Mouse (Mus musculus): ENCODE data around the gene Lingo4. TPM values are rescaled to one million over a fixed set of nuclear protein-coding genes. Genes with fewer than 3 reads are reported as not detected.

Gene Lingo4
- total and polyA plus RNA-seq, 3 experiments = 0.05 TPM; not detected in 2

DNA sequence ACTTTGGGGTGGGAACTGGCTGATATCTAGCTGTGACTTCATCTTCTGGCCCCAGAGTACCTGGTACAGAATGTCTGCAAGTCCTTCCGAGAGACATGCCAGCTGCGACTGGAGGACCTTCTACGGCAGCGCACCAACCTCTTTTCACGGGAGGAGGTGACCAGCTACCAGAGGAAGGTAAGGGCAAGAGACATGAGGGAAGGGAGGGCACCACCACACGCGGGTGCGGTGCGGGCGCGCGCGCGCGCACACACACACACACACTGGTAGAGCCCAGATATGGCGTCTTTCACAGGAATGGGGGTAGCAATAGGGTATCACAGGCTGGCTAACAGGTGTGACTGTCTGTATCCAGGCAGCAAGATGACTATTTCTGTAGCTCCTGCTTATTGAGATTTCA, 8.9 kb upstream of the Lingo4 start:
- ATAC-seq (ENCODE audit: extremely low read depth, insufficient number of reproducible peaks, low FRiP score, poor library complexity, severe bottlenecking) (no peak), DNase-seq (ENCODE audit: low spot score) (no peak)
- no peaks in the 10 kb centered on the region for H3K36me3 ChIP-seq (replicated peaks)
- no peaks in the 10 kb centered on the region for H3K9me3 ChIP-seq (replicated peaks)
- TF ChIP-seq POLR2AphosphoS5 (IDR thresholded peaks at IDR 0.05; ENCODE audit: insufficient replicate concordance, low read depth, low read length) (no peak), GATA1 (IDR thresholded peaks at IDR 0.05; ENCODE audit: borderline replicate concordance, low read length) (no peak), TAL1 (conservative IDR thresholded peaks at IDR 0.05; ENCODE audit: low read depth, low read length) (no peak), CTCF (IDR thresholded peaks at IDR 0.05; ENCODE audit: low read depth, low read length) (no peak), GATA2 (IDR thresholded peaks at IDR 0.05; ENCODE audit: borderline replicate concordance, low read depth, low read length) (no peak)
- peaks cover 34% of the 10 kb centered on the region for H3K27me3 ChIP-seq (ENCODE audit: insufficient read depth, low read length)
- H3K4me3 ChIP-seq (ENCODE audit: low read depth, low read length) = no peak overlapping the region
- peaks cover 3% of the 10 kb centered on the region; the same call in 1 of the 2 replicates for H3K4me1 ChIP-seq (ENCODE audit: insufficient read depth, low read depth, low read length)

DNA sequence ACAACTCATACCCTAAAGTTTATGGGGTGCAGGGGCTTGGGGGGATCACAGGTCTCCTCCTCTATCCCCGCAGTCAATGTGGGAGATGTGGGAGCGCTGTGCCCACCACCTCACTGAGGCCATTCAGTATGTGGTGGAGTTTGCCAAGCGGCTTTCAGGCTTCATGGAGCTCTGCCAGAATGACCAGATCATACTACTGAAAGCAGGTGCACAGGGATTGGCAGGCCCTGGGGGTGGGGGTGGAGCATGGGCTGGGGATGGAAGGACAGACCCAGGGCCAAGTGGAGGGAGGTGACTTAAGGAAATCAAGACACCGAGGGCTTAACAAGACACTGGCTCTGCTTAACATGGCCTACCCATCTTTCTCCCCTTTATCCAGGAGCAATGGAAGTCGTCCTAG, 7.3 kb upstream of the Lingo4 start:
- TF ChIP-seq POLR2AphosphoS5 (IDR thresholded peaks at IDR 0.05; ENCODE audit: insufficient replicate concordance, low read depth, low read length) (no peak), GATA2 (IDR thresholded peaks at IDR 0.05; ENCODE audit: borderline replicate concordance, low read depth, low read length) (no peak), CTCF (IDR thresholded peaks at IDR 0.05; ENCODE audit: low read depth, low read length) (no peak), GATA1 (IDR thresholded peaks at IDR 0.05; ENCODE audit: borderline replicate concordance, low read length) (no peak), TAL1 (conservative IDR thresholded peaks at IDR 0.05; ENCODE audit: low read depth, low read length) (no peak)

DNA sequence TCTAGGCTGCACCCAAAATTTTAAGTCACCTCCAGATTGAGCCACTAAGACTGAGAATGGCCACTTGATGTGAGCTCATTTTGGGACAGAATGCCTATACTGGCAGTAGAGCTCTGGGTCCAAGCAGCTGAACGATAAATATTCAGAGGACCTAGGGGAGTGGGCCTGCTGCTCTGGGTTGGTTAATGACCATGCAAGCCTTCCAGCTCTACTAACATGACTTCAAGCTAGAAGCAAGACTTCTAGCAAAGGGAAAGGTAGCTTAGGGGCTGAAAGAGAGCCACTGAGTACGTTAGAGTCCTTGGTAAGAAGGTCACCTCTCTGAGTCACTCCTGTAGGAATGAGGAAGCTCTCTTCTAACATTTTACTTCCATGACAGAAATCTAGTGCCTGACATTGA, 6.2 kb upstream of the Lingo4 start:
- TF ChIP-seq POLR2AphosphoS5 (IDR thresholded peaks at IDR 0.05; ENCODE audit: insufficient replicate concordance, low read depth, low read length) (no peak), GATA1 (IDR thresholded peaks at IDR 0.05; ENCODE audit: borderline replicate concordance, low read length) (no peak), CTCF (IDR thresholded peaks at IDR 0.05; ENCODE audit: low read depth, low read length) (no peak), TAL1 (conservative IDR thresholded peaks at IDR 0.05; ENCODE audit: low read depth, low read length) (no peak), GATA2 (IDR thresholded peaks at IDR 0.05; ENCODE audit: borderline replicate concordance, low read depth, low read length) (no peak)
- Histone ChIP-seq H3K4me3 (ENCODE audit: low read depth, low read length) (no peak overlapping the region), H3K36me3 (replicated peaks) (no peaks in the 10 kb centered on the region), H3K27me3 (ENCODE audit: insufficient read depth, low read length) (peaks cover 32% of the 10 kb centered on the region), H3K4me1 (ENCODE audit: insufficient read depth, low read depth, low read length) (peaks cover 3% of the 10 kb centered on the region; the same call in 1 of the 2 replicates), H3K9me3 (replicated peaks) (no peaks in the 10 kb centered on the region)
- ATAC-seq (ENCODE audit: extremely low read depth, insufficient number of reproducible peaks, low FRiP score, poor library complexity, severe bottlenecking) (no peak), DNase-seq (ENCODE audit: low spot score) (no peak)

More for the DNA sequence above, 7.3 kb upstream of the Lingo4 start:
- H3K4me1 ChIP-seq (ENCODE audit: insufficient read depth, low read depth, low read length) = peaks cover 3% of the 10 kb centered on the region; the same call in 1 of the 2 replicates
- DNase-seq (ENCODE audit: low spot score) (no peak), ATAC-seq (ENCODE audit: extremely low read depth, insufficient number of reproducible peaks, low FRiP score, poor library complexity, severe bottlenecking) (no peak)
- H3K9me3 ChIP-seq (replicated peaks) = no peaks in the 10 kb centered on the region
- H3K4me3 ChIP-seq (ENCODE audit: low read depth, low read length) = no peak overlapping the region
- H3K27me3 ChIP-seq (ENCODE audit: insufficient read depth, low read length) = peaks cover 30% of the 10 kb centered on the region
- H3K36me3 ChIP-seq (replicated peaks) = no peaks in the 10 kb centered on the region

DNA sequence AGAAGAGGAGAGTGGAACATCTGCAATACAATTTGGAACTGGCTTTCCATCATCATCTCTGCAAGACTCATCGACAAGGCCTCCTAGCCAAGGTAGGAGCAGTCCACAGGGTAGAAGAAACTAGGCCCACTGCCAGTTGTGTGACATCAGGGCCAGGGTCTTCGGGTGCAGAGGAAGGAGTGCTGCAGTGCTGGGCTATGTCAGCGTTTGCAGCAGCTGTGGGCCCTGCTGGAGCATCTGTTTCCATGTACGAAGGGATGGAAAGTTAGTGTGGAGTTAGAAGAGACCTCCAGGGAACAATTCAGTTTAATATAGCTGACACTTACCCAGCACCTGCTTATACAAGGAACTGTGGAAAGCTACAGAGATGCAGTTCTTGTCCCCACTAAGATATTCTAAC, 5.3 kb upstream of the Lingo4 start:
- DNase-seq (ENCODE audit: low spot score) (no peak), ATAC-seq (ENCODE audit: extremely low read depth, insufficient number of reproducible peaks, low FRiP score, poor library complexity, severe bottlenecking) (no peak)
- Histone ChIP-seq H3K27me3 (ENCODE audit: insufficient read depth, low read length) (peaks cover 26% of the 10 kb centered on the region), H3K9me3 (replicated peaks) (no peaks in the 10 kb centered on the region), H3K36me3 (replicated peaks) (no peaks in the 10 kb centered on the region), H3K4me1 (ENCODE audit: insufficient read depth, low read depth, low read length) (peaks cover under 1% of the 10 kb centered on the region; the same call in 1 of the 2 replicates), H3K4me3 (ENCODE audit: low read depth, low read length) (no peak overlapping the region)
- no peak for TF ChIP-seq GATA1 (IDR thresholded peaks at IDR 0.05; ENCODE audit: borderline replicate concordance, low read length)

DNA sequence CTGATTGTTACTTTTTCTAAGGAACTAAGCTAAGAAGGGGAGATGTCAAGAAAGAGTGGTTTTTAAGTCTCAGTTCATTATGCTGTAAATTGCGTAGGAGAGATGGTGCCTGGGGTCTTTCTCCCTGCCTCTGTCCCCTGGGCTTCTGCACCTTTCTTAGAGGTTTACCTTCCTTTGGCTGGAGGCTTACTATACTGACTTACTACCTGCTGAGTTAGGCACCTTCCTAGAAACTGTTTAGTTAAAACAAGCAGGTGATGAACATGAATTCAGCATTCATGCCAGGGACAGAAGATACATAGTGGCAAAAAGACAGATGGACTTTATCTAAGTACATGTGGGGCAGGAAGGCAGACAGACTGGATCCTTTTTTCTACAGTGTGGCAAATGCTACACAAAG, 2.0 kb upstream of the Lingo4 start:
- ATAC-seq (ENCODE audit: extremely low read depth, insufficient number of reproducible peaks, low FRiP score, poor library complexity, severe bottlenecking) = no peak
- no peaks in the 10 kb centered on the region for H3K9me3 ChIP-seq (replicated peaks)
- H3K36me3 ChIP-seq (replicated peaks) = no peaks in the 10 kb centered on the region
- H3K4me1 ChIP-seq (ENCODE audit: insufficient read depth, low read depth, low read length) = no peaks in the 10 kb centered on the region
- no peak for TF ChIP-seq TAL1 (conservative IDR thresholded peaks at IDR 0.05; ENCODE audit: low read depth, low read length)
- TF ChIP-seq GATA1 (IDR thresholded peaks at IDR 0.05; ENCODE audit: borderline replicate concordance, low read length) = no peak
- TF ChIP-seq CTCF (IDR thresholded peaks at IDR 0.05; ENCODE audit: low read depth, low read length) = no peak
- no peak for TF ChIP-seq POLR2AphosphoS5 (IDR thresholded peaks at IDR 0.05; ENCODE audit: insufficient replicate concordance, low read depth, low read length)
- TF ChIP-seq GATA2 (IDR thresholded peaks at IDR 0.05; ENCODE audit: borderline replicate concordance, low read depth, low read length) = no peak
- H3K4me3 ChIP-seq (ENCODE audit: low read depth, low read length) = no peak overlapping the region
- DNase-seq (ENCODE audit: low spot score) = no peak
- peaks cover 21% of the 10 kb centered on the region for H3K27me3 ChIP-seq (ENCODE audit: insufficient read depth, low read length)

DNA sequence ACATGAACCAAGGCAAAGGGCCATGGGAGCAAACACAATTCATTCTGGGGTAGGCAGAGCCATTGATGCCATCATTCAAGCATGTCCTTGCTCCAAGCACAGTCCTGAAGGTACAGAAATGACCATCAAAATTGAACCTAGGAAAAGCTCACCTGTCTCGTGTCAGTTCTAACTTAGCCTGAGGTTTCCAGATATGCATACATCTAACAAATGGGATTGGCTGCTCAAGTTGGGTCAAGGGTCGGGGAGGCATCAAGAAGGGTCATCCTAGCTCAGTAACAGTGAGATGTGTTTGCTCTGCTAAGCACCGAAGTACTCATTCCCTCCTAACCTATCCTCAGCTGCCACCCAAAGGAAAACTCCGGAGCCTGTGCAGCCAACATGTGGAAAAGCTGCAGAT, 1.5 kb upstream of the Lingo4 start:
- ATAC-seq (ENCODE audit: extremely low read depth, insufficient number of reproducible peaks, low FRiP score, poor library complexity, severe bottlenecking) = no peak
- peaks cover 24% of the 10 kb centered on the region for H3K27me3 ChIP-seq (ENCODE audit: insufficient read depth, low read length)
- H3K4me3 ChIP-seq (ENCODE audit: low read depth, low read length) = no peak overlapping the region
- H3K9me3 ChIP-seq (replicated peaks) = no peaks in the 10 kb centered on the region
- no peaks in the 10 kb centered on the region for H3K36me3 ChIP-seq (replicated peaks)
- no peak for DNase-seq (ENCODE audit: low spot score)
- no peaks in the 10 kb centered on the region for H3K4me1 ChIP-seq (ENCODE audit: insufficient read depth, low read depth, low read length)
- TF ChIP-seq GATA2 (IDR thresholded peaks at IDR 0.05; ENCODE audit: borderline replicate concordance, low read depth, low read length) (no peak), TAL1 (conservative IDR thresholded peaks at IDR 0.05; ENCODE audit: low read depth, low read length) (no peak), POLR2AphosphoS5 (IDR thresholded peaks at IDR 0.05; ENCODE audit: insufficient replicate concordance, low read depth, low read length) (no peak), GATA1 (IDR thresholded peaks at IDR 0.05; ENCODE audit: borderline replicate concordance, low read length) (no peak), CTCF (IDR thresholded peaks at IDR 0.05; ENCODE audit: low read depth, low read length) (no peak)

All from G1E (cell line).